Mouse (Mus musculus) ovary, postnatal 10 days (tissue): ENCODE data around the gene 5031410I06Rik.
"Not testable (repeated sequence)": the region's sequence is repeated elsewhere in the genome, so short reads cannot be mapped to it uniquely, and the experiment has no call there.

Experiments
- DNase-seq: peaks from one replicate; pipeline ENCODE4 v3.0.0; 2022; ENCODE audit warnings: low spot score

Gene 5031410I06Rik

GRCm38 (mm10) chr5:26105262-26105661 lies at the start of gene 5031410I06Rik:
TSS of gene 5031410I06Rik (minus strand) at chr5:26105362.
- DNase-seq = not testable (repeated sequence)

DNA sequence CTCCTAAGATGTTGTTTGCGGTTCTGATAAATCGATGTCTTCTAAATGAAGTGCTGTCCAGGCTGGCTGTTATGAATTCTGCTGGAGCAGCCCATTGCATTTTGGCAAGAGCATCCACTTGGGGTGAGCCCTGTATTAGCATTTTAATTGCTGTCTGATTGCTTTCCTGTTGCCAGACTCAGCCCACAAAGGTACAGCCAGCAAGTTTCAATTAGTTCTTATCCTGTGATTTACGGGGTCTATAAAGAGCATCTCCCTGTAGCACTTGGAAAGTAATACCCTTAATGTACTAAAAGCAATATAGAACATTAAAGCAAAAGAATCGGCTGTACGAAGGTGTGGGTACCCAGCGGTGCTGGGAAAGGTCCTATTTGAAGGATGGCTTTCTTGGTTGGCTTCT lies 37.7 kb upstream of the 5031410I06Rik start:
- DNase-seq = no peak

DNA sequence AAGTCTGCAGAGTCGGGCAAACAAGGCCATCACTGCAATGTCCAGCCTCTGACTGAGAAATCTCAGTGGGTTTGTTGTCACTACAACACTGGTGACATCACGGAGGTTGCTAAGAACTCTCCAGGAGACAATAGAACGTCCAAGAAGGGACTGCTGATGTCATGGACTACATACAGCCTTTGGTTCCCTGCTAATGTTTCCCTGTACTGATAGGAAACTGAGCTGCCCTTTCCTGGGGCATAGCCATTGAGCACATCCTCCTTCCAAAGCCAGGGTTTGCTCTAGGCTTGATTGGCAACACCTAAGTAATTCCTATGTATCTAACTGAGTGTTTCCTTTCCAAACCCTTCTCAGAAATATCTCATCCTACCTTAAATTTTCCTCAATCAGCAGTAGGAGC lies 16.2 kb upstream of the 5031410I06Rik start, which contains the start of gene Gm10220:
Gene Gm10220 (minus strand): TSS at position 101 of the 400 bp plus-strand sequence.
- not testable (repeated sequence) for DNase-seq

DNA sequence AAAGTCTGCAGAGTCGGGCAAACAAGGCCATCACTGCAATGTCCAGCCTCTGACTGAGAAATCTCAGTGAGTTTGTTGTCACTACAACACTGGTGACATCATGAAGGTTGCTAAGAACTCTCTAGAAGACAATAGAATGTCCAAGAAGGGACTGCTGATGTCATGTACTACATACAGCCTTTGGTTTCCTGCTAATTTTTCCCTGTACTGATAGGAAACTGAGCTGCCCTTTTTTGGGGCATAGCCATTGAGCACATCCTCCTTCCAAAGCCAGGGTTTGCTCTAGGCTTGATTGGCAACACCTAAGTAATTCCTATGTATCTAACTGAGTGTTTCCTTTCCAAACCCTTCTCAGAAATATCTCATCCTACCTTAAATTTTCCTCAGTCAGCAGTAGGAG lies 16.0 kb downstream of the 5031410I06Rik start, which contains the start of gene Gm10471:
Gene Gm10471 (minus strand): TSS at position 101 of the 400 bp plus-strand sequence.
- not testable (repeated sequence) for DNase-seq

DNA sequence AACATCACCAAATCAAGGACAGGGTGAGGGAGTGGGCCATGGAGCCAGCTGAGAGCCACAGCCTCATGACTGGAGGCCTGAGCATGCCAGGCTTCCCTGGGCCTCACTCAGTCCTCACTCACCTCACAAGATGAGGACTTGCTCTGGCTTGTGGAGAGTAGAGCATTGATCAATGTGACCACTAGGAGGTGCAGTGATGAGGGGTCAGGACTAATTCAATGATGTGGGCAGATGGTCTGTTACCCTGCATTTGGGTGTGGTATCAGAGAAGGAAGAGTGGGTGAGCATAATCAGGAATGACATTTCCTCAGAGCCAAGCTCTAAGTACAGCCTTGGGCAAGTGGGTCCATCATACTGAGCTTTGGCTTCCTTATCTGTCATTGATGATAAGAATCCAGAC lies 26.1 kb downstream of the 5031410I06Rik start:
- not testable (repeated sequence) for DNase-seq

GRCm38 (mm10) chr5:26070716-26071115 lies 34.4 kb downstream of the 5031410I06Rik start:
- no peak for DNase-seq

DNA sequence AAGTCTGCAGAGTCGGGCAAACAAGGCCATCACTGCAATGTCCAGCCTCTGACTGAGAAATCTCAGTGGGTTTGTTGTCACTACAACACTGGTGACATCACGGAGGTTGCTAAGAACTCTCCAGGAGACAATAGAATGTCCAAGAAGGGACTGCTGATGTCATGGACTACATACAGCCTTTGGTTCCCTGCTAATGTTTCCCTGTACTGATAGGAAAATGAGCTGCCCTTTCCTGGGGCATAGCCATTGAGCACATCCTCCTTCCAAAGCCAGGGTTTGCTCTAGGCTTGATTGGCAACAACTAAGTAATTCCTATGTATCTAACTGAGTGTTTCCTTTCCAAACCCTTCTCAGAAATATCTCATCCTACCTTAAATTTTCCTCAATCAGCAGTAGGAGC lies 46.7 kb downstream of the 5031410I06Rik start, which contains the start of gene Gm7347:
Gene Gm7347 (minus strand): TSS at position 101 of the 400 bp plus-strand sequence.
- DNase-seq = not testable (repeated sequence)
